Mouse (Mus musculus) ES-E14 (cell line): ENCODE data around the gene Scamp4.

Source experiments
- CHD2 ChIP-seq: IDR thresholded peaks from 2 replicates; pipeline ENCODE4 v1.6.1; 2014; ENCODE audit warnings: mild to moderate bottlenecking, low read depth, low read length, inconsistent platforms
- HCFC1 ChIP-seq: IDR thresholded peaks from 2 replicates; pipeline ENCODE4 v1.6.1; 2012; ENCODE audit warnings: low read length, inconsistent platforms, borderline replicate concordance; ENCODE audit not compliant: insufficient read depth
- MAFK ChIP-seq: IDR thresholded peaks from 2 replicates; pipeline ENCODE4 v1.6.1; 2014; ENCODE audit warnings: mild to moderate bottlenecking, low read depth, low read length, inconsistent platforms; ENCODE audit not compliant: insufficient read depth
- ZC3H11A ChIP-seq: IDR thresholded peaks from 2 replicates; pipeline ENCODE4 v1.6.1; 2012; ENCODE audit warnings: low read depth, mild to moderate bottlenecking, inconsistent platforms, low read length, borderline replicate concordance

DNA sequence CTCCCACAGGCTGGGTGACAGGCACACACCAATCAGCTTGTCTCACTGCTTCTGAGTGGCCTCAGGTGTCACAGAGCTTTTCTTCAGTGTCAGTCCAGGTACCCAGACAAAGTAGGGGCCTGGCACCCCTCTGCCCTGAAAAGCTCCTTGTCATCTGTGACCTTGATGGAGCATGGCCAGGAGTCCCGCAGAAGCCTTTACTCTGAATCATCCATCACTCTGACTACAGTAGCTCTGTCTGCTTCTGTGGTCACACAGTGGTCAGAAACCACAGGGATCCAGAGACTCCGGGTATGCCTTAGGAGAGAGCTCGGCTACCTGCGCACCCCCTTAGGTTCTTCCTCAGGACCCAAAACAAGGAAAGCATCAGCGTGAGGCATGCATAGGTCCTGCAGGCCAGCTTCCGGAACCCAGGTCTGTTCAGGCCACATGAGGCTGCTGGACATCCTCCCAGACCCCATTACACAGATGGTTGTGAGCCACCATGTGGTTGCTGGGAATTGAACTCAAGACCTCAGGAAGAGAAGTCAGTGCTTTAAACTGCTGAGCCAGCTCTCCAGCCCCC, 50.6 kb downstream of the Scamp4 start:
- TF ChIP-seq CHD2 = no peak
- no peak for TF ChIP-seq ZC3H11A
- no peak for TF ChIP-seq MAFK
- no peak for TF ChIP-seq HCFC1
